Mouse (Mus musculus): ENCODE data around the gene Hopx.

GRCm38 (mm10) chr5:77124817-77125283 lies 9.9 kb upstream of the Hopx start:
- TF ChIP-seq CTCF (conservative IDR thresholded peaks at IDR 0.05; ENCODE audit: low read length) (no peak), POU5F1 (IDR thresholded peaks at IDR 0.05; ENCODE audit: borderline replicate concordance, low read length) (no peak)
